Mouse (Mus musculus) thymus, adult 2 months (tissue): ENCODE data around the gene Rps28. TPM values are rescaled to one million over a fixed set of nuclear protein-coding genes. Genes with fewer than 3 reads are reported as not detected.

ENCODE experiments used
- DNase-seq: peaks from one replicate; pipeline ENCODE4 v3.0.0; 2021
- H3K27ac ChIP-seq: fragments of 200-500 bp; 2 replicates; pipeline ENCODE4 v1.5.1; 2012; ENCODE audit warnings: low read length, control low read depth; ENCODE audit not compliant: control insufficient read depth, insufficient read depth
- H3K27me3 ChIP-seq: fragments of 200-500 bp; 2 replicates; pipeline ENCODE4 v1.6.1; 2012; ENCODE audit warnings: mild to moderate bottlenecking, low read length, moderate library complexity, mixed read lengths; ENCODE audit not compliant: control insufficient read depth, insufficient read depth
- H3K36me3 ChIP-seq: fragments of 200-500 bp; 2 replicates; pipeline ENCODE4 v1.6.1; 2012; ENCODE audit warnings: mild to moderate bottlenecking, low read length, moderate library complexity; ENCODE audit not compliant: control insufficient read depth, insufficient read depth
- H3K4me1 ChIP-seq: fragments of 200-500 bp; replicated peaks from 2 replicates; pipeline ENCODE4 v1.6.1; 2012; ENCODE audit warnings: low read length; ENCODE audit not compliant: control insufficient read depth, insufficient read depth
- H3K4me3 ChIP-seq: fragments of 200-500 bp; 2 replicates; pipeline ENCODE4 v1.5.1; 2012; ENCODE audit warnings: mild to moderate bottlenecking, low read length, control low read depth, moderate library complexity; ENCODE audit not compliant: control insufficient read depth, insufficient read depth
- CTCF ChIP-seq: fragments of 200-500 bp; IDR thresholded peaks from 2 replicates; pipeline ENCODE4 v1.5.1; 2012; ENCODE audit warnings: mild to moderate bottlenecking, control low read depth, low read length, moderate library complexity, borderline replicate concordance; ENCODE audit not compliant: control insufficient read depth, poor library complexity, insufficient read depth; ENCODE audit errors: extremely low read depth
- POLR2A ChIP-seq: fragments of 200-500 bp; IDR thresholded peaks from 2 replicates; pipeline ENCODE4 v1.6.1; 2012; ENCODE audit warnings: mild to moderate bottlenecking, low read length, control low read depth, moderate library complexity; ENCODE audit not compliant: control insufficient read depth, poor library complexity, insufficient read depth; ENCODE audit errors: extremely low read depth
- WGBS: fragments of 180-500 bp; shearing (Covaris S2); methylation state at CpG from one replicate; pipeline ENCODE4 v1.1.7; 2018; 5-methylcytosine and 5-hydroxymethylcytosine counted together
- polyA plus RNA-seq: library from polyadenylated mRNA; depleted of rRNA; stranded (reverse); fragments of >200 nt; gene quantifications from 2 replicates; pipeline ENCODE4 v1.2.3, GENCODE M21; 2012

Rps28 gene
- polyA plus RNA-seq, 1 experiment: 707 TPM

DNA sequence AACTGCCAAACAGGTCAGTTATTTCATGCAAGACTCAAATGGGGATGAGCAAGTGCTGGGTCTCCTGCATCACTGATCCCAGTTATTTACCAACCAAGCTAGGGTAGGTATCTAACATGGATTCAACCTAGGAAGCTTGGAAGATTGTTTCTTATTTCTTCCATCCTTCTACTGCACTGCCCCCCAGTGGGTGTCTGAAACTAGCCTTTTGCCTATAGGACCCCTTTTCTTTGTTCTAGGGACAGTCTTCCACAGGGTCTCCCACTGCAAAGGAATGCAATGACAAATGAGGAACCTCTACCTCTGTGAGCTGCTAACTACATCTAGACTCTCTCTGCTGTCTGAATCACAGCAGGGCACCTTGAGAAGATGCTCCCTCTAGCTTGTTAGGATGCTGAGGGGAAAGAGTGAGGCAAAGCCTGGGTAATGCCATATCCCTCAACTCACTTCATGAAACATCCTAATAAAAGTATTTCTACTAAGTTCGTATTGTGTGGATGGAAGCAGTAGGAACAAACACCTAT lies 1.9 kb downstream of the Rps28 start:
- no peak overlapping the region for H3K4me3 ChIP-seq
- no peak for DNase-seq
- H3K36me3 ChIP-seq: peaks cover 12% of the 10 kb centered on the region
- H3K4me1 ChIP-seq: peaks cover 21% of the 10 kb centered on the region
- 93% methylated on average over 1 of the region's 1 CpGs for WGBS
- no peaks in the 10 kb centered on the region for H3K27me3 ChIP-seq
- TF ChIP-seq POLR2A: no peak
- TF ChIP-seq CTCF: no peak
- H3K27ac ChIP-seq: no peak overlapping the region

GRCm38 (mm10) chr17:33817969-33818643 lies 6.3 kb downstream of the Rps28 start:
- TF ChIP-seq POLR2A: no peak
- no peak for TF ChIP-seq CTCF
- Histone ChIP-seq H3K36me3 (peaks cover 12% of the 10 kb centered on the region), H3K27ac (no peak overlapping the region), H3K4me1 (peaks cover 13% of the 10 kb centered on the region), H3K4me3 (peak overlapping the region; percentile 62), H3K27me3 (no peaks in the 10 kb centered on the region)
- WGBS: 23% methylated on average over 33 of the region's 33 CpGs
- DNase-seq: no peak

DNA sequence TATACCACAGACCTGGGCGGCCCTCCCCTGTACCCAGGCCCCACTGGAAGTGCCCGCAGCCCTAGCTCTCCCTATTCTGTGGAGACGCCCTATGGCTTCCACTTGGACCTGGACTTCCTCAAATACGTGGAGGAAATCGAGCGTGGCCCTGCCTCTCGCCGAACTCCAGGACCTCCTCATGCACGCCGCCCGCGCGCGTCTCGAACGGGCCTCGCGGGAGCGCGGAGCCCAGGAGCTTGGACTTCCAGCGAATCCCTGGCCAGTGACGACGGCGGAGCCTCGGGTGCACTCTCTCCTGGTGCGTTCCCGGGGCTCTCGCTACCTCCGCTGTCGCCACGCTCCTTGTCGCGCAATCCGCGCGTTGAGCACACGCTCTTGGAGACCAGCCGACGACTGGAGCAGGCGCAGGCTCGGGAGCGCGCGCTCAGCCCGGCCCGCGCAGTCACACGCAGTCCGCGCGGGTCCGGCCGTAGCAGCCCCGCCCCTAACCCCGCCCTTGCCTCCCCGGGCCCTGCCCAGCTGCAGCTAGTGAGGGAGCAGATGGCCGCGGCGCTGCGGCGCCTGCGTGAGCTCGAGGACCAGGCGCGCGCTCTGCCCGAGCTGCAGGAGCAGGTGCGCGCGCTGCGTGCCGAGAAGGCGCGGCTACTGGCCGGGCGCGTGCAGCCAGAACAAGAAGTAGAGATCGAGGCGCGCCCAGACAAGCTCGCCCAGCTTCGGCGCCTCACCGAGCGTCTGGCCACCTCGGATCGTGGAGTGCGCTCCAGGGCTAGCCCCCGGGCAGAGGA lies 7.0 kb downstream of the Rps28 start:
- Histone ChIP-seq H3K4me3 (peak overlapping the region; percentile 62), H3K36me3 (peaks cover 7% of the 10 kb centered on the region), H3K27me3 (no peaks in the 10 kb centered on the region; the same call in 1 of the 2 replicates), H3K4me1 (peaks cover 13% of the 10 kb centered on the region), H3K27ac (no peak overlapping the region)
- peak; percentile 78 for DNase-seq
- TF ChIP-seq CTCF (peak; percentile 61; the same call in 1 of the 2 replicates), POLR2A (peak; percentile 49; the same call in 1 of the 2 replicates)
- under 1% methylated on average over 89 of the region's 89 CpGs for WGBS

DNA sequence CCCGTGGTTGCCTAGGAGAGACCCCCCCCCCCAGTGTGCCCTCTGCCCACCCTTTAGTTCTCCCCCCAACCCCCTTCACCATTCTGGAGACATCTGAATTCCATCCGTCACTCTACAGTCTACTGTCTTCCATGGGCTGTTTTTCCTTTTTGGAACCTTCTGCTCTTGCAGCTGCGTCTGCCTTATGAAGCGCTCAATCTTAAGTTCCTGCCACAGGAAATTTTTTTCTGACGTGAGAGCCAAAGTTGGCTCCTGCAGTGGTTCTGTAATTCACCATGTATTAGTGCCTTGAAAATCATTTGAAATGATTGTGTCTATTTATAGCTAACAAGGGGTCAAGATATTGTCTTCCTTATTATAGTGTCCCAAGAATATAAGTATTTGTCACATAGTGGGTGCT lies 7.8 kb downstream of the Rps28 start:
- TF ChIP-seq POLR2A (no peak), CTCF (no peak)
- no peak for DNase-seq
- 69% methylated on average over 5 of the region's 5 CpGs for WGBS

DNA sequence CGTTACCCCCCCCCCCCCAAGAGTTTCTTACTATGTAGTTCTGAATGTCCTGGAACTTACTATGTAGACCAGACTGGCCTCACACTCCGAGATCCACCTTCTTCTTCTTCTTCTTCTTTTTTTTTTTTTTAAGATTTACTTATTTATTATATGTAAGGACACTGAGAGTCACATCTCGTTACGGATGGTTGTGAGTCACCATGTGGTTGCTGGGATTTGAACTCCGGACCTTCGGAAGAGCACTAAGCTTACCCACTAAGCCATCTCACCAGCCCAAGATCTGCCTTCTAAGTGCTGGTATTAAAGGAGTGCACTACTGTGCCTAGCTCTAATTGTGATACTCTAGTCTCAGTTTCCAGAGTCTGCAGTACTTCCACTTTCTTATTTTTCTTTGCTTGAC lies 9.0 kb downstream of the Rps28 start:
- no peak overlapping the region for H3K4me3 ChIP-seq
- no peak overlapping the region for H3K27ac ChIP-seq
- no peak for DNase-seq
- H3K27me3 ChIP-seq: peaks cover 4% of the 10 kb centered on the region; the same call in 1 of the 2 replicates
- peaks cover 18% of the 10 kb centered on the region for H3K4me1 ChIP-seq
- no peaks in the 10 kb centered on the region for H3K36me3 ChIP-seq
- TF ChIP-seq POLR2A (no peak), CTCF (no peak)
- 92% methylated on average over 6 of the region's 6 CpGs for WGBS

More for the DNA sequence above, 7.8 kb downstream of the Rps28 start:
- peaks cover 13% of the 10 kb centered on the region for H3K4me1 ChIP-seq
- no peaks in the 10 kb centered on the region; the same call in 1 of the 2 replicates for H3K27me3 ChIP-seq
- H3K27ac ChIP-seq: no peak overlapping the region
- H3K4me3 ChIP-seq: peak overlapping the region; percentile 62; the same call in 1 of the 2 replicates
- no peaks in the 10 kb centered on the region; the same call in 1 of the 2 replicates for H3K36me3 ChIP-seq

GRCm38 (mm10) chr17:33812990-33813389 lies 11.4 kb downstream of the Rps28 start:
- no peak for TF ChIP-seq CTCF
- Histone ChIP-seq H3K27me3 (peaks cover 4% of the 10 kb centered on the region; the same call in 1 of the 2 replicates), H3K4me3 (no peak overlapping the region), H3K36me3 (no peaks in the 10 kb centered on the region), H3K27ac (no peak overlapping the region), H3K4me1 (peaks cover 13% of the 10 kb centered on the region)
- 63% methylated on average over 4 of the region's 4 CpGs for WGBS
- DNase-seq: no peak
